Mouse (Mus musculus) layer of hippocampus, adult 9-11 months (tissue): ENCODE data around the gene Rftn1.

Experiments
- DNase-seq: peaks from one replicate; pipeline ENCODE4 v3.0.0; 2022

Gene Rftn1

DNA sequence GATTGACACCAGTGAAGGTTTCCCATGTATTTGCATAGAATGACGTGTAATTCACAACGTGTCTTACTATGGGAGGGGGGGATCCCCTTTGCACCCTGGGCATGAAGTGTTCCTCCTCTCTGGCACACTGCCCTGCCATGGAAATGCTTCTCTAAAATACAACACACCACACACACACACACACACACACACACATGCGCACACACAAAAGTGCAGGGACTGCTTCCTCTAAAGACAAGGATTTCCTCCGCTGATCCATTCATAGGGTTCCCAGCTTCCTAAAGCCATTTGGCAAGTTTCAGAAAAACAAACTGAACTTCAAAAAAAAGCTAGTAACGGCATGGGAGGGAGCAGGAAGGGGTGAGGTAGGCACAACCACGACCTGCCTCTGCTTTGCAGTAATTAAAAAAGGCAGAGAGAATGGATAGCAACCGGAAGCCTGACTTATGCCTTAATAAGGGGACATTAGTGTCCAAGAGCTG is 20.5 kb downstream of the Rftn1 start:
- DNase-seq: no peak

DNA sequence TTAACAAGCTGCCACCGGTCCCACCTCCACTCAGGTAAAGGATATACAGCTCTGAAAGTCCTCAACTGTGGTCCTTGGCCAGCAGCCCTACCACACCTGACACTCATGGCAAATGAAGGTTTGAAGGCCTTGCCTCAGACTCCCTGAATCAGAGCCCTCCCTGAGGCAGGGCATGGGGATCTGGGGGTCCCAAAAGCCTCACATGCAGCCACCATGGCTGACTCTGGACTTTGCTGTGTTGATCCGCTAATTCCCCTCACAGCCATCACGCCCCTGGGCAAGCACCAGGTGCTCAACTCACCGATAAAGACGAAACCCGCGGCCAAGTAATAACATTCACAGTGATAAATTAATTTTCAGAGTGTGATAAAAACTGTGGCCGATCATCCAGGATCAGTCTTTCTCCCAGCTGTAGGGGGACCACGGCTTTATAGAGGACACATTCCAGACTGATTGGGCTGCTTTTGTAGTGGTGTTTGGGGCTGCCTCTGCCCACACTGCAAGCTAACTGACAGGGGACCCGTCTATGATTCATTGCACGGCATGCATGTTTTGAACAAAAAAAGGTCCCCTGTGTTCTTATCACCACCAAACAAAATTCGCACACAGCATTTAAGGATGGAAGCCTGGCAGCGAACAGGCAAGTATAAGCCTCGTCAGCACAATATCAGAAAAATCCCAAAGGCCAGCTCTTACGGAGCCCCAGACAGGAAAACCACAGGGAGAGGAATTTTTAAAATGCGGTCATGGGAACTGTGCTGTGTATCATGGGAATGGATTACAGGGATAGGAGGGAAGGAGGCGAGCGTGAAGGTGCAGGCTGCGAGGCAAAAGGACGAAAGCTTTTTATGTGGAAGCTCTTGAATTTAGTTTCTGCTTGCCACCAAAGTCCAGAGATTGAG is 29.3 kb downstream of the Rftn1 start:
- no peak for DNase-seq

DNA sequence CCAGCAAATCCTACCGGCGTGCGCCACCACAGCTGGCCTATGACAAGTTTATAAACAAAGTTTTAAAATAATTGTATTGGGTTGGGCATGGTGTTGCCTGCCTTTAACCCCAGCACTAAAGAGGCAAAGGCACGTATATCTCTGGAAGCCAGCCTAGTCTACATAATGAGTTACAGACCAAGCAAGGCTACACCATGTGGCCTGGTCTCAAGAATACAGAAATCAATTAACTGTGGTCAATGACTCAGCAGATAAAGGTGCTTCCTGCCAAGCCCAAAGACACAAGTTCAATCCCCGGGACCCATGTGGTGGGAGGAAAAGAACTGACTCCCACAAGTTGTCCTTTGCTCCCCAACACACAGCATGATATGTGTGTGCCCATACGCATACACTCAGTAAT is 30.1 kb downstream of the Rftn1 start:
- DNase-seq: no peak

DNA sequence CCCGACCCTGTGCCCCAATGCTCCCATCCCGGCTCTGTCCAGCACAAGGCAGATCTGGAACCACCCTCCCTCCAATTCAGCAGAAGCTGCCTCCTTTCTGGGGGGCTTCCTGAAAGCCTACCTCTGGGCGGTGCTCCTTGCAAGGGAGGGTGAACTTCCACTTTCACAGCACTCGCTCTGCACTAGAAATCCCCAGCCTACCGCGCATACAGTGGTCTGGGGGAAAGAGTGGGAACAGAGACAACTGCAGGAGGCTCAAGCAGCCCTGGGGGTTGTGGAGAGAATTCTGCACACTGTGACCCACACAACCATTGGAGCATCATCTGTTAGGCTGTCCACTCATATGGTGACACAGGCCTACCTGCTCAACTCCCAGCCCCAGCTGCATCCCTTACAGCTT is 30.7 kb downstream of the Rftn1 start:
- no peak for DNase-seq

DNA sequence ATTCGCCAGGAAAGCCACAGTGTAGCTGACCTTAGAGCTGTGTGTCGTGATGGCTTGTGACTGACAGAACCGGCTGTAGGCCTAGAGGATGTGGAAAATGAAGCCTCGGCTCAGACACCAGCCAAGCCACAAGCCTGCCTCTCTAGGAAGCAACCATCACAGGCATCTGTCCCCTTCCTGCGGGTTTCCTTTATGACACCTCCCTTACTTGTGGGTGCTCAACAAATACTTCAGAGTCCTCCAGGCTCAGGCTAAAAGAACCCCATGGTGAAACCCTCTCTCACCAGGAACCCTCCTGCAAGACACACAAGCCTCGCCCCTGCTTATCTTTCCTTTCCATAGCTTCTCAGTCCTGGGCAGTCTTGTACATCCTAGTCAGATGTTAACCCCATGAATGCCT is 31.9 kb downstream of the Rftn1 start:
- no peak for DNase-seq

DNA sequence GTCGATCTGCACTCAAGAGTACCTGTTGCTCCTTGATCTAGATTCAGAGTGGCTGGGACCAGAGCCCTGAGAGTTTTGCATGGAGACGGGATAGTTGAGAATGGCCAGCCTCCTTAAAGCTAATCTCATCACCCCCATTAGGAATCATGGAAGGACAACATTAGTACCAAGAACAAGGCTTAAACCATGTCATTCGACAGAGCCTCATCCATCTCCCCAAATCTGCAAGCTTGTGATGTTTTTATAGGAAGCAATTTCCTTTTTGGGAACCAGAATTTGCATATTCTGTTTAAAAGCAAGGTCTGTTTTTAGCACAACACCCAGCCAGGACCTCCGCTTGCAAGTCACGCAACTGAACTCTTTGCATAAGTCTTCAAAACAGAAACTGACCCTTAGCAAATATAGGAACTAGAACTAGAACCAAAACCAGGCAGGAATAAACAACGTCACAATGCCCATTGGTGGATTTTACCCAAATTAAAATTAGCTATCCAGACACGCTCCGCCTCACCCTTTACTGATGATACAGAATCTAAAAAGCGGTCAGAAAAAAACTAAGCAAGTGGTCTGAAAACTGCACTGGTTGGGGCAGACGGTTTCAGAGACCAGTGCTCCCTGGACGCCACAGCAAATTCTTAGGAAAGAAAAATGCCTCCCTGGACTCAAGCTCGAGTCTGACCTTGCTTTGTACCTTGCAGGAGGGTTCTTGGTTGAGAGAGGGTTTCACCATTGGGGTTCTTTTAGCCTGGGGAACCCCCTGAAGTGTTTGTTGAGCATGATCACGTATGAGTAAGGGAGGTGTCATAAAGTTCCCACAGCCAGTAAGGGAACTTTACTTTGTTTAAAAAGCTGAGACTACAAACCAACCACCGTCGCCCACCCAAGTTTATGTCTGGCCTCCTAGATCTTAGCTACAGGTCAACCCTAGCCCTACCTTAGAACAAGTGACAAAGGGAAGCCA is 33.0 kb downstream of the Rftn1 start:
- no peak for DNase-seq

DNA sequence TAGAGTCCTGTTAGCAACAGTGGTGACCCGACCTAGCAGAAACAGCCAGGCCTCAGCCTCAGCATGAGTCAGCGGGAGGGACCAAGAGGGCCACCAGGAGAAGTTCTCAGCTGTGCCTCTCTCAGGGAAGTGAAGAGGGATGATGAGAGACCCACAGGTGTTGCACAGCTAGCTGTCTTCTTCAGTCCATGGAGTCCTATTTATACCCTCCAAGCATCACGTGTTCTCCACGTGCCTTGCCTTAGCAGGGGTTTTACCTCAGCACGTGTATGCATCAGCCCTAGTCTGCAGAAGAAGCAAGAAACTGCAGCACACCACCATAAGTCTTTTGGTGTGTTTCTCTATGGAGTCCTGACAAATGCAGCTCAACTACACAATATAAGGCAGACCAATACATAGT is 38.4 kb downstream of the Rftn1 start:
- no peak for DNase-seq

DNA sequence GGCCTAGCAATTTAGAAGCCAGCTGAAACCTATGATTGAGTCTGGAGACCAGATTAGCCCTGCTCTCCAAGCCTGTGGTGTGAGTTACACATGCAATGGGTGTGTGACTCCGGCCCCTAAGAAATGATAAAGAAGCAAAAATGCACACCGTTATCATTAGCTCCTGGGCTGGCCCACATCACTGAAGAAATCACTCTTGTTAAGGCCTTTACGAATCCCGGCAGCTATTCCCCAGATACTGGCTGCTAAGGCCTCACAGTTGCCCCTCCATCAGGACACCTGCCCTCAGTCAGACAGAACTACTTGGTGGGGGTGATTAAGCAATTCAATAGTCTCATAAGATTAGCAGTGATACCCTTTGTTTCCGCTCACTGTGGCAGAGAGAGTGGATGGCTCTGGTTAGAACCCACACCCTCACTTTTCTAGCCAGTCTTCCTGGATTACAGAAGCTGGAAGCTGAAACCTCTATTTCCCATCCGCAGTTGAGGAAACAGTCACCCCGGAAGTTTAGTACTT is 39.2 kb downstream of the Rftn1 start:
- DNase-seq: no peak

DNA sequence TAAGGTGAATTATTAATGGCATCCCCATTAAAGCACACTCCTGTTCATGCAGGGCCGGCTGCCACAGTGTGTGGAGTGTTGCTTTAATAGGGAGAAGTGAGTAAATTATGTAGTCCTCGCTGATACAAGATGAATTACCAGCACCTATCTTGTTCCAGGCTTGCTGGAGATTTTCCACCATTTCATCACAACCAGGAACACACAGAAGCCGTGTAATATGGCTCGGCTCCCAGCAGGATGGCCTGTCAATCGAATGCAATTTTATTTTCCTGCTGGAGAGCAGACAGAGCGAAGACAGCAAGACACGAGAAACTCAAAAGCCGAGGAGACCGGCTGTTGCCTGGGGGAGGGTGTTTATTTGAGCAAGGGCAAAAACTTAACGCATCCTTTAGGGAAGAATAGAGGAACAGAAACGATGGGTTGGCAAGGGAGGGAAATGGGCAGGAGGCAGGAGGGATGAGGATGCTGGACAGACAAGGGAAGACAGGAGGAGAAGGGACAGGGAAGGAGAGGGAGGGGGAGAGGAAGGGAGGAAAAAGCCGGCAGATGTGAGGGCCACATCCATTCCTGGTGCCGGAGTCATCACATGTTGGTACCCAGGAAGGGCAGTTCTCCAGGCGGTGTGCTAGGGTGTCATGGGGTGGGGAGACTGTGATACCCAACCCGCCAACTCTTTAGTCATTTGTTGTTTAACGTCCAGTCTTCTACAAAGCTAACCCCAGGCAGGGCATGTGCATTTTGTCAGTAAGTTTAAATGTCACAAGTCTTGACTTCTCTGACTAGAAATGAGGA is 39.9 kb downstream of the Rftn1 start:
- peak; percentile 59 for DNase-seq

DNA sequence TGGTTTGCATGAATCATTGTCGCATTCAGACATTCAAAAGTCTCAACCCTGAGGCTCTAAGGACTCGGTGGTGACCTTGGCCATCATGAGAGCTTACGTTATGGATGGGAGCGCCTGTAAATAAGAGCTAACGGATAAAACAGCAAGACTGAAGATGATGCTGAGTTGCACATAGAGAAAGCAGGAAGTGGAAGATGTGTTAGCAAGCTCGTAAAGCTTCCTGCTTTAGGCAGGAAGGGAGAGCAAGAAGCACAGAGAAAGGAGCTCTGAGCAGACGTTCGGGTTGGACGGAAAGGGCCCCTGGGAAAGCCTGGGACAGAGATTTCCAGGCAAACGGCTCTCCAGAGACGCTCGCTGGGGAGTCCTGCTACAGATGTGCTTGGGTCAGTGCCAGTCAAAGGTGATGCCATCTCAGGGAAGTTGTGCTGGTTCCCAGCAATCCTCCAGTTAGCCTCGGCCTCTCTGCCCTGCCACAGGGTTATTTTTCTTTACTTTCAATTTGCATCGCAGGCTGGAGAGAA is 40.7 kb downstream of the Rftn1 start:
- no peak for DNase-seq

DNA sequence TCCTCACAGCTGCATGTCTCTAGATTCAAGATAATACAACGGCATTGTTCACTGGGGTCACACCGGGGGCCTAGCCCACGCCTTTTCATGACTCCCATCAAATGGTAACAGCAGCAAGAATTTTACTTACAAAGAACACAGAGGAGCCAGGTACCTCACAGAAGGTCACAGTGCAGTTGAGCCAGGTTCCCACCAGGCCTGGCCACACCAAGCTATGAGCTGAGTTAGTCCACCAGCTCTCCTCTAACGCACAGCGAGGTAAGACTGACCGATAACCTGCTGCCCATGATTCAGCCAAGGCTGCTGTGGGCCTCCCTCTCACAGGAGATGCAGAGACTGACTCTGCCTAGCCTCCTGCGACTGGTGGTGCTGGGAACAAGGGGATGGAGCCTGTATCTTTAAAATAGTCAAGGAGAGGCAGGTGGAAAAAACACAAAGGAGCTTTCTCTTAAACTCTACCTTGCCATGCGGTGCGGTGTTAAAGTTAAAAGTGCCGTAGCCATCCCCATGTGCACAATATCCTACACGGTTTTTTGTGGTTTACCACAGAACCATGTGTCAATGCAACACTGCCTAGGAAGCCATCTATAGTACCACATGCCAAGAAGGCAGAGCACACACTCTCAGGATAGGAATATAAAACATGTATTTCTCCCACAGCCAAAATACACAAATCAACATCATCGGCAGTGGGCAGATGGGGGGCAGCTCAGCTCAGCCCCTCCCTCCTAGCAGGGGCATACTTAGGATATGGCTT is 42.5 kb downstream of the Rftn1 start:
- DNase-seq: no peak

DNA sequence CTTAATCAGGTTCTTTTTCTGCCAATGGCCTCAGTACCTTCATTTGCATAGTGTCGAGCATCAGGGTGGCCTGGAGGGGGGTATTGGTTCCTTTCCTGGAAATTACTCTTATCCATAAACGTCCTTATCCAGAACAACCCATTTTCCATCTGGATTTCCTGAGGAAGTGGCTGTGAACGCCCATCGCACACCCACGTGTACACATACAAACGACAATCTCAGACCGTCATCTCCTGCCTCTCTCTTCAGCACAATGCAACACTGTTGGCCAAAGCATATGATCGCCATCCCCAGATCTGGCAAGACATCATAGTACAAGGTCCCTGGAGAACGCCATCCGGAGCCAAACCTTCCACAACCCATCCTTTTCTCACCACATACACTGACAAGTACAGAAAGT is 47.1 kb downstream of the Rftn1 start:
- no peak for DNase-seq

DNA sequence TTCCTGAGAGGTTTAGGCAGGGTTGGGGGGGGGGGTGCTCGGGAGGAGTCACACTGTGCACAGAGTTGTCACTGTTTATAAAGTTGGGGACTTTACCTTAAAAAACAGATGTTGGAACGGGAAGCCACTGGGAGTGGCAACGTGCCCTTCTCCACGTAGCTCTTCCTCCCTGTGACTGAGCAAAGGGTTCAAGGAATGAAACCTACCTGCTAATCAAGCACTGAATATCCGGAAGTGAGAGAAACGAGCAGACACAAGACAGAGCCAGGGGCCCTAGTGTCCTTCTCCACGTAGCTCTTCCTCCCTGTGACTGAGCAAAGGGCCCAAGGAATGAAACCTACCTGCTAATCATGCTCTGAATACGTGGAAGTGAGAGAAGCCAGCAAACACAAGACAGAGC is 47.9 kb downstream of the Rftn1 start:
- DNase-seq: no peak

DNA sequence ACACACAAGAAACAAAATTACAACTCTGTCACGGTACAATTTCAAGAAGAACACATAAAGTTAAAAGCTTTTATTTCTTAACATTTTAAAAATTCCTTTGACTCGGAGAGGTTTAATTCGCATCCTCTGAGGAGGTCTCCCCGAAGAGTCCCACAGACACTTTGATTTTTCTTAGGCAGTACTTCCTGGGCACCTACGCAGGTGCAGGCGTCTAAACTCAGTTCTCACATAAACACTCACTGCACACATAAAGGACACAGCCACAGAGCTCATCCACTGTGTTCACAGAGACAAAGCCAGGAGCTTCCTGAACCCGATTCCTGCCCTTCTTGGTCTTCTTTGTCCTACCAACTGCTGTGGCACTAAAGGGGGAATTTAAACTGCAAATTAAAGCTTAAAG is 48.3 kb downstream of the Rftn1 start:
- no peak for DNase-seq

DNA sequence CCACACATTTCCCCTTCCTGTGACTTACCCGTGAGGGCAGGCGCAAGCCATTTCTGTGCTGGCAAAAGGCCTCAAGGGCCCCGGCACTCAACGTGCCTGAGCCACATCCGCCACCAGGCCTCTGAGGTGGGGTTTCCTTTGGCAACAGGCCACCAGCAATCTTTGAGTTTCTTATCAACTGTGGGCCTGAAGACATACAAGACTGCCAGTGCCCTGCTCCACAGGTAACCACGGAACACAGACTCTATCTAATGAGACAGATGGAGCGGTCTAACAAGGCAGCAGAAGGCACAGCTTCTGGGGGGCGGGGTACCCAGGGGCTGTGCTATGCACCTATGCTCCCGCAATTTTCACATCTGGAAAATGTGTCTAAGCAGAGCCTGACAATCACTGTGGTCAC is 54.4 kb downstream of the Rftn1 start:
- no peak for DNase-seq

DNA sequence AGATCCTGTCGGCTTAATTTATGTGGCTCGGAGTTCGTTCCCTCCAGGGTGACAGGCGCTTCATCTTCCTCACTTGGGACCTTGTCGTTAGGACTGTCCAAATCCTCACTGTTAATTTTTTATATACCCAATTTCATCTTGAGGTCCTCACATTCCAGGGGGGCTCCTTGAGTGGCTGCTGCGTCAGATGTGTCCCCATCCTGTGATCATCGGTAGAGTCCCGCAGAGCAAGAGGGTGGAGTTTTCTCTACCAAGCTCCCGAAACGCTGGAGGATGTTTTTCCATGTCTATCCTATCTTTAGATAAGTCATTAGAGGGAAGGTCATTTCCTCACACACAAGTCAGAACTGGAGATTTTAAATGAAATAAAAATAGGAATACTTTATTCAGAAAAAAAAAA is 55.0 kb downstream of the Rftn1 start:
- no peak for DNase-seq

DNA sequence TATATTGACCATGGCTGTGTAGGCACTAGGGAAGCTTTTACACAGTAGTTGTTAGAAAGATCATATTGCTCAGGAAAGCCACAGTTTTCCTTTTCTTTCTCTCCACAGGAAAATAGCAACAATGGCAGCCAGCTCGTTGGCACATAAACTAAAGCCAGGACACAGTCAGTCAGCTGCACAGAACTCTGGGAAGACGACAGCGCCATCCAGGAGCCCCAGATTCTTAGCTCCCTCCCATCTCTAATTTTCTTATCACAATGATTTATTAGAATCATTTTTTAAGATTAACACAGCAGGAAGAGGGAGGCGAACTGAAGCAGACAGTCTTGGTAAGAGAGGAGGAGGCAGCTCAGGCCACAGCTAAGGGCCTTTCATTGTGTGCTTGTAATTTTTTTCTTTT is 58.8 kb downstream of the Rftn1 start:
- DNase-seq: no peak

DNA sequence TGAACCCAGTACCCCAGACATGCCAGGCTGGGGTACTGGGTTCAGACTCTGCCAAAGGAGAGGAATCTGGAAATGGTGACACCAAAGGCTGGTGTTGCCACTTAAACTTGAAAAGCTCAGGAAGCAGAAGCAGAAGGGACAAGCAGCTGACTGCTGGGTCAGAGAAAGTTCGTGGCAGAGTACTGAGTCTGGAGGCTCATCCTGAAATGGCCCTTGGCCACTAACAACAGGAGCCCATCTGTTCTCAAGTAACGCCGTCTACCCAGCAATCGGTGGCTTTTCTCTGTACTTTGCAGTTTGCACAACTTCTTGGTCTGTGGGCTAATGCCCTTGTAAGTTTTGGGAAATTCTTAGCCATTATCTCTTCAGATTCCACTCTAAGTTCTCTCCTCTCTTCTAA is 60.1 kb downstream of the Rftn1 start:
- no peak for DNase-seq

DNA sequence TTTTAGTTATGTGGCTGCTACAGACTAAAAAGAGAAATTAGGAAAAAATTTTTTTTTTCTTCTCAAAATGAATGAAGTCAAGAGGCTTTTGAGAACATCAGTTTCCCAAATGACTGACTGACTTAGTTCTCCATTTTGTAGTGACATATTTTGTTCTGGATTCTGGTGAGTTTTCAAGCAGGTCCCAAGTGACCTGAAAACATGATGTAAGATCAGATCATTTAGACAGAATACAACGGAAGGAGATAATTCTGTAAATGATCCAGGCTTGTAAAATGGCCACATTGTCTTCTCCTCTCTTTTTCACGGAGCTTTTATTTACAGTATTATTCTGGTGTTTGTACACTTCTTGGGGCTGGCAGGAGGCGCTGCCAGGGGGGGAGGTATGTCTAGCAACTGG is 62.1 kb downstream of the Rftn1 start:
- no peak for DNase-seq

DNA sequence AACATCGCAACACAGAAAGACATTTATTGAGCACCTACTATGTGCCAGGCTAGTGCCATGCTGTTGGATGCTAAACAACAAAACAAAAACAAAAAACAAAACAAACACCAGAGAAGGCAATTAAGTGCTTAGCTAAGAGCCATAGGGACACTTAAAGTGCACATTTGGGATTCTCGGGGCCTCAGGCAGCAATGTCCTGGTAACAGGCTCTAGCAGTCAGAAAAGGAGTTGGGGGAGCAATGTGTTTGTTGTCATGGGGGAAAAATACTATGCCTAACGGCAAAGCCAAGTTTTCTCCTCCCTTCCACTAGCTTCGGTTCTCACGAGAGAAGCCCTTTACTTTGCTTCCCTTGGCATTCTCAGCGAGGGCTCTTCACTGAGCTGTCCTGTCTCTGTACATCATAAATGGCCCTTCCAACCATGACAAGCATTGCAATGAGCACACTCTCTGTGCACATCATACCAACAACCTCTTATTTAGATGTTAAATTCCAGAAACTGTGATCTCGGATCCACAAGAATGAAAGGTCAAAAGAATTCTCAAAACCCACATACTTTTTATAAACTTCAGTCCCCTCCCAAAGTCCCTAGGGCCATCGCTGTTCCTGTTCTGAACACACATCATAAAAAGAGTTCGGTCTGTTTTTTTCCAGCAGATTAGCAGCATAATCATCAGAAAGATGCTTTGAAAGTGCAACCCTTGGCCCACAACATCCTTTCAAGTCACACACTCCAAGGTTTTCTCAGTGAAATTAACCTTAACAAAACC is 63.2 kb downstream of the Rftn1 start:
- no peak for DNase-seq

DNA sequence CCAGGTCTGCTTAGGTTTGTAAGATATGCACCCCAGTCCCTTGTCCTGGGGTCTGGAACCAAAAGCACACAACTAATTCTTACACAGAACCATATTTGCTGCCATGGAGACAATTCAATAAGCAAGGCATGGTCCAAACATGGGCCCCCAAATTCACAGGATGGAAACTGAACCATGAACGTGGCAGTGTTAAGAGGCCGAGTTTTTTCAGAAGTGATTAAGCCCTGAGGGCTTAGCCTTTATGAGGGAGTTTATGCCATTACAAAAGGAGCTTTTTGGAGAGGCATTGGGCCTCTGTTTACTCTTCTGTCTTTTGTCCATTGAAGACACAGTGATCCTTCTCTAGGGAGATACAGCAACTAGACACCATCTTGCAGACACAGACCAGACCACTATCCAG is 63.9 kb downstream of the Rftn1 start:
- DNase-seq: no peak
